Mouse (Mus musculus) CH12.LX (cell line): ENCODE results near the gene Ppp1r3g. TPM values are rescaled to one million over a fixed set of nuclear protein-coding genes. Genes with fewer than 3 reads are reported as not detected.

Source experiments
- DNase-seq: peaks from one replicate; pipeline ENCODE4 v3.0.0-alpha.2; 2013; ENCODE audit errors: extremely low read depth
- H3K27ac ChIP-seq: 2 replicates; pipeline ENCODE4 v1.5.1; 2012; ENCODE audit warnings: low read depth, mild to moderate bottlenecking, control low read depth, moderate library complexity; ENCODE audit not compliant: insufficient read depth
- H3K27me3 ChIP-seq: replicated peaks from 2 replicates; pipeline ENCODE3; 2012; ENCODE audit warnings: inconsistent platforms
- H3K36me3 ChIP-seq, 2 experiments: replicated peaks in 1 of 2; 2 replicates each; pipeline versions ENCODE3 to v1.6.1; 2012; ENCODE audit warnings: inconsistent platforms in 1 of 2, low read length in 1 of 2, mild to moderate bottlenecking in 1 of 2, mixed read lengths in 1 of 2, moderate library complexity in 1 of 2; ENCODE audit not compliant: control insufficient read depth in 1 of 2, insufficient read depth in 1 of 2
- H3K4me1 ChIP-seq, 2 experiments: 2 replicates each; pipeline ENCODE4 v1.6.1; 2012; ENCODE audit warnings: inconsistent platforms in 1 of 2, moderate library complexity in 1 of 2; ENCODE audit not compliant: insufficient read depth in 2 of 2, control insufficient read depth in 1 of 2
- H3K4me2 ChIP-seq: 2 replicates; pipeline ENCODE4 v1.6.1; 2012; ENCODE audit warnings: low read depth, mild to moderate bottlenecking, control low read depth; ENCODE audit not compliant: poor library complexity, insufficient read depth, severe bottlenecking
- H3K4me3 ChIP-seq, 3 experiments: fragments of 150-350 bp in 1 of 3; sonication (generic) in 1 of 3; replicated peaks in 1 of 3; 2 replicates each; pipeline versions ENCODE3 to v1.5.1; 2011 to 2012; ENCODE audit warnings: low read depth in 2 of 3, low read length in 2 of 3, mild to moderate bottlenecking in 2 of 3, moderate library complexity in 2 of 3, control low read depth in 1 of 3, improper control_type of control experiment in 1 of 3, inconsistent platforms in 1 of 3, mixed read lengths in 1 of 3; ENCODE audit not compliant: poor library complexity in 1 of 3
- H3K79me2 ChIP-seq: replicated peaks from 2 replicates; pipeline ENCODE4 v1.6.1; 2012; ENCODE audit warnings: mild to moderate bottlenecking, moderate library complexity; ENCODE audit not compliant: control insufficient read depth, poor library complexity, insufficient read depth, severe bottlenecking; ENCODE audit errors: extremely low read depth
- H3K9ac ChIP-seq: 2 replicates; pipeline ENCODE4 v1.6.1; 2012; ENCODE audit warnings: low read depth, mild to moderate bottlenecking, control low read depth, moderate library complexity; ENCODE audit not compliant: insufficient read depth
- H3K9me3 ChIP-seq: replicated peaks from 2 replicates; pipeline ENCODE3; 2012; ENCODE audit warnings: low read length, inconsistent platforms, mixed read lengths
- BHLHE40 ChIP-seq: IDR thresholded peaks from 2 replicates; pipeline ENCODE4 v1.6.1; 2011; ENCODE audit warnings: mild to moderate bottlenecking, low read depth, low read length, improper control_type of control experiment
- CHD2 ChIP-seq: IDR thresholded peaks from 2 replicates; pipeline ENCODE4 v1.6.1; 2011; ENCODE audit warnings: low read length, improper control_type of control experiment
- CTCF ChIP-seq, 2 experiments: IDR thresholded peaks in 1 of 2; conservative IDR thresholded peaks in 1 of 2; 2 replicates each; pipeline ENCODE4 v1.5.1; 2011 to 2012; ENCODE audit warnings: low read depth in 2 of 2, low read length in 2 of 2, improper control_type of control experiment in 1 of 2, inconsistent platforms in 1 of 2, mild to moderate bottlenecking in 1 of 2, moderate library complexity in 1 of 2
- E2F4 ChIP-seq: IDR thresholded peaks from 2 replicates; pipeline ENCODE4 v1.6.1; 2011; ENCODE audit warnings: low read depth, low read length, improper control_type of control experiment; ENCODE audit not compliant: insufficient replicate concordance
- ELF1 ChIP-seq: IDR thresholded peaks from 2 replicates; pipeline ENCODE4 v1.6.1; 2014; ENCODE audit warnings: low read depth, mild to moderate bottlenecking, inconsistent platforms, low read length, improper control_type of control experiment
- EP300 ChIP-seq: IDR thresholded peaks from 2 replicates; pipeline ENCODE4 v1.6.1; 2011; ENCODE audit warnings: low read length, improper control_type of control experiment
- IRF4 ChIP-seq: IDR thresholded peaks from 2 replicates; pipeline ENCODE4 v1.6.1; 2014; ENCODE audit warnings: low read depth, mild to moderate bottlenecking, inconsistent platforms, low read length, improper control_type of control experiment
- JUN ChIP-seq: IDR thresholded peaks from 2 replicates; pipeline ENCODE4 v1.6.1; 2011; ENCODE audit warnings: low read depth, mild to moderate bottlenecking, low read length, improper control_type of control experiment, moderate library complexity; ENCODE audit not compliant: insufficient read depth
- JUND ChIP-seq: conservative IDR thresholded peaks from 2 replicates; pipeline ENCODE4 v1.6.1; 2011; ENCODE audit warnings: low read depth, low read length, improper control_type of control experiment
- KAT2A ChIP-seq: IDR thresholded peaks from 2 replicates; pipeline ENCODE4 v1.6.1; 2012; ENCODE audit warnings: low read length, improper control_type of control experiment, inconsistent platforms; ENCODE audit not compliant: insufficient replicate concordance
- MAFK ChIP-seq: IDR thresholded peaks from 2 replicates; pipeline ENCODE4 v1.6.1; 2011; ENCODE audit warnings: low read length, improper control_type of control experiment; ENCODE audit not compliant: insufficient replicate concordance
- MAX ChIP-seq: IDR thresholded peaks from 2 replicates; pipeline ENCODE4 v1.6.1; 2011; ENCODE audit warnings: low read length, improper control_type of control experiment
- MAZ ChIP-seq: IDR thresholded peaks from 2 replicates; pipeline ENCODE4 v1.6.1; 2012; ENCODE audit warnings: low read depth, mild to moderate bottlenecking, inconsistent platforms, low read length, improper control_type of control experiment, moderate library complexity
- MXI1 ChIP-seq: IDR thresholded peaks from 2 replicates; pipeline ENCODE4 v1.6.1; 2011; ENCODE audit warnings: mild to moderate bottlenecking, low read depth, low read length, improper control_type of control experiment
- MYC ChIP-seq: IDR thresholded peaks from 2 replicates; pipeline ENCODE4 v1.6.1; 2011; ENCODE audit warnings: low read depth, mild to moderate bottlenecking, improper control_type of control experiment, low read length
- NRF1 ChIP-seq: IDR thresholded peaks from 2 replicates; pipeline ENCODE4 v1.6.1; 2014; ENCODE audit warnings: low read depth, mild to moderate bottlenecking, inconsistent platforms, low read length, improper control_type of control experiment, moderate library complexity
- RAD21 ChIP-seq: IDR thresholded peaks from 2 replicates; pipeline ENCODE4 v1.6.1; 2011; ENCODE audit warnings: low read depth, mild to moderate bottlenecking, low read length, improper control_type of control experiment, moderate library complexity
- SMC3 ChIP-seq: IDR thresholded peaks from 2 replicates; pipeline ENCODE4 v1.6.1; 2011; ENCODE audit warnings: low read depth, low read length, improper control_type of control experiment
- TBP ChIP-seq: conservative IDR thresholded peaks from 2 replicates; pipeline ENCODE4 v1.6.1; 2011; ENCODE audit warnings: low read depth, low read length, improper control_type of control experiment
- TCF12 ChIP-seq: IDR thresholded peaks from 2 replicates; pipeline ENCODE4 v1.6.1; 2014; ENCODE audit warnings: low read depth, mild to moderate bottlenecking, inconsistent platforms, low read length, improper control_type of control experiment
- USF1 ChIP-seq: IDR thresholded peaks from 2 replicates; pipeline ENCODE4 v1.6.1; 2014; ENCODE audit warnings: low read depth, mild to moderate bottlenecking, inconsistent platforms, low read length, improper control_type of control experiment
- ZC3H11A ChIP-seq: IDR thresholded peaks from 2 replicates; pipeline ENCODE4 v1.6.1; 2012; ENCODE audit warnings: low read depth, mild to moderate bottlenecking, inconsistent platforms, low read length, improper control_type of control experiment
- ZMIZ1 ChIP-seq: IDR thresholded peaks from 2 replicates; pipeline ENCODE4 v1.6.1; 2012; ENCODE audit warnings: low read depth, mild to moderate bottlenecking, inconsistent platforms, low read length, improper control_type of control experiment
- dilution Hi-C: fragments of 300-500 bp; cut with MboI; formaldehyde crosslinking; loops from 2 replicates; pipeline ENCODE4 v1.14.3; 2020; ENCODE audit warnings: low sequenced_read_pairs; ENCODE audit not compliant: extremely low pct_unique_long_range_greater_than_20kb, extremely low pct_ligation_motif_present
- in situ Hi-C: fragments of 300-500 bp; cut with MboI; formaldehyde crosslinking; loops from 3 replicates; pipeline ENCODE4 v1.14.3; 2019; ENCODE audit warnings: low sequenced_read_pairs, low pct_ligation_motif_present, low pct_unique_long_range_greater_than_20kb, mixed read lengths
- polyA plus RNA-seq: library from polyadenylated mRNA; unstranded; fragments of >175 nt; gene quantifications from 2 replicates; pipeline ENCODE4 v1.2.1, GENCODE M21; 2012; ENCODE audit warnings: low read depth; ENCODE audit not compliant: insufficient read length
- total RNA-seq, 2 experiments: library from RNA; depleted of rRNA; stranded (reverse); fragments of 300-350 nt in 1 of 2; fragments of >200 nt in 1 of 2; gene quantifications; 2 replicates each; pipeline ENCODE4 v1.2.3; 2012 to 2014

Ppp1r3g gene
- total and polyA plus RNA-seq, 3 experiments: 0.13 TPM; not detected in 2

DNA sequence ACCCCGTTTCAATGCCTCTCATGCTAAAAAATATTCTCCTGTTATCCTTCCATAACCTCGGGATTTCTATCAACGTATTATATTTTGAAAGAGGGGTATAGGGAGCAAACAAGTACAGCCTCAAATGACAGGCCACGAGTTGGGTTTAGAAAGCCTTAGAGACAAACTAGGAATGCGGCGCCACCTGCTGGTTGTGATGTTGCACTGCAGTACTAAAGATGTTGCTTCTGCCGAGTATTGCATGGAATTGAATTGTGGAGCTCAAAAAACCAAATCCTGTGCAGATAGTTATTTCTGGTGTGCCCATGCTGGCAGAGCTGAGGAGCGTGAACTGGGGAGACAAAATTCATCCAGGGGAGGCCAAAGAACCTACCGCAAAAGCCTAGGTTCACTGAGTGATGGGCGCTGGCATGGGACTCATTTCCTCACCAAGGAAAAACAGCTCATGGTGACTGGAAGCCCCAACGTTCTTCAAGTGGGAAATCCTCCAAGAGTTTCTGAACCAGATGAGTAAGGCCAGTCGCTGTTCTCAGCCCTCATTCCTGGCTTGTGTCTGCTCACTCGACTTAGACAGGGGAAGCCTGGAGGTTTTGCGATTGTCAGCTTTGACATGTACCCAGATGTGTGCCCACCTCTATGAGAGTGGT, 11.2 kb upstream of the Ppp1r3g start:
- H3K36me3 ChIP-seq: peaks cover 0 to 9% of the 10 kb centered on the region in 2 experiments
- H3K9me3 ChIP-seq: peaks cover 11% of the 10 kb centered on the region
- no peak overlapping the region for H3K9ac ChIP-seq
- TF ChIP-seq NRF1 (no peak), TBP (no peak), SMC3 (peak; percentile 93), MAFK (no peak), USF1 (no peak), MYC (0 out of 2 replicates have a peak, but pooled peaks have one; percentile 36), RAD21 (peak; percentile 96), CTCF (conservative IDR thresholded peaks at IDR 0.05 in 1 of 2, IDR thresholded peaks at IDR 0.05 in 1 of 2; ENCODE audit: low read depth in 2 of 2, low read length in 2 of 2) (peak; percentile 86 to 94), ZC3H11A (peak; percentile 78)
- TF ChIP-seq, all 38 proteins: peak for 5
- in situ Hi-C loops (loop anchor here (25.0 kb wide), 1 partner anchor 910 kb away; the partner anchor contains the start of gene Eci2), dilution Hi-C loops (no loop called here)
- DNase-seq: peak; percentile 80
- H3K27me3 ChIP-seq: no peaks in the 10 kb centered on the region
- H3K4me3 ChIP-seq: no peak overlapping the region
- H3K79me2 ChIP-seq: no peaks in the 10 kb centered on the region
- H3K27ac ChIP-seq: no peak overlapping the region
- H3K4me2 ChIP-seq: no peak overlapping the region
- peaks cover 4 to 29% of the 10 kb centered on the region in 2 experiments; a peak in 2 of 4 replicates for H3K4me1 ChIP-seq

DNA sequence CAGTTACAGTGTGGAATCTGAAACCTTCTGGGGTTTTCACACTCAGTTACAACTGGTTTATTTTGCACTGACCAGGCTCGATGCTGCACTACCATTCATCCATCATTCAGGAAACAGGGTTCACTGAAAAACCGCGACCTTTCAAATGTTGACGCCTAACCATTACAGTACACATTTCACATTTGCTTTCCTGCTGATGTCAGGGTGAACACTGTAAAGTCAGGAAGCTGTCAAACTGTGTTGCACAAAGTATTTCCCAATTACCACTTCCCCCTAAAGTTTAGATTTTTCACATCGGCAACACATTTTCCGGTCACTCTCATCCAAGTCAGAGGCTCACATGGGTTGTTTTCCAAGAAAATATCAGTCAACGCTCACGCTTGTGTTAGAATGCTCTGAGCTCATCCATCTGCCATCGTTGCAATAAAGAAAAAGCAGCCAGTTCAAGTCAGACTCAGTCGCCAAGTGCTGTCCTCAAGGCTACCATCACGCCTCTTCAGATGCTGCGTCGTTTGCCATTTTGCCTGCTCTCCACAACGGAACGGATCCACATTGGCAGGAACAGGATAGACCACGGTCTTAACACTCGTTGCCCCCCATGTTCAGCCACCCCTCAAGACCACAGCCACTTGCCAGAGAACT, 8.7 kb upstream of the Ppp1r3g start:
- Histone ChIP-seq H3K4me3 (no peak overlapping the region), H3K9me3 (peaks cover 11% of the 10 kb centered on the region), H3K79me2 (no peaks in the 10 kb centered on the region), H3K9ac (no peak overlapping the region), H3K27me3 (no peaks in the 10 kb centered on the region), H3K27ac (no peak overlapping the region), H3K4me2 (no peak overlapping the region), H3K36me3 (peaks cover 0 to 8% of the 10 kb centered on the region in 2 experiments), H3K4me1 (peaks cover 4 to 22% of the 10 kb centered on the region in 2 experiments; a peak in 2 of 4 replicates)
- DNase-seq: no peak
- dilution Hi-C loops: no loop called here
- TF ChIP-seq USF1 (no peak), NRF1 (no peak), ELF1 (no peak), MXI1 (no peak), EP300 (no peak), CHD2 (no peak), E2F4 (no peak), IRF4 (no peak), MYC (no peak), BHLHE40 (no peak), TCF12 (no peak), JUN (no peak), TBP (no peak), KAT2A (no peak), MAZ (no peak), MAX (no peak), RAD21 (no peak), JUND (no peak), ZMIZ1 (no peak), CTCF (conservative IDR thresholded peaks at IDR 0.05 in 1 of 2, IDR thresholded peaks at IDR 0.05 in 1 of 2; ENCODE audit: low read depth in 2 of 2, low read length in 2 of 2) (no peak)
- in situ Hi-C loops: loop anchor here (25.0 kb wide), 1 partner anchor 913 kb away; the partner anchor contains the start of gene Eci2
